In genomic region chr6:146958694-146959093, GRCm38 (mm10) we compare ENCODE assay signal across 19 mouse cellular contexts. TPM values are rescaled to one million over a fixed set of nuclear protein-coding genes. Genes with fewer than 3 reads are reported as not detected.
"Had no signal": no experiment of that assay in that cellular context is flagged by ENCODE, and none has a peak within 500 bp of the region (broad histone marks: within the 10 kb centered on the region; RNA-seq: fewer than 3 reads in every experiment).

No protein-coding gene starts in this region.

- H3K4me3 ChIP-seq: midbrain, embryonic 10.5 days; midbrain, embryonic 12.5 days; neural tube, embryonic 12.5 days; stomach, embryonic 15.5 days had no signal

- DNase-seq: lung, adult 18-20 months; lung, embryonic 14.5 days; lung, postnatal 10 days; lung, postnatal 4 days; midbrain, embryonic 14.5 days; right cerebral cortex, postnatal 14 days; thymus, adult 18-20 months; thymus, postnatal 14 days; thymus, postnatal 36 days had no signal

- H3K27ac ChIP-seq: midbrain, embryonic 10.5 days; midbrain, embryonic 12.5 days; neural tube, embryonic 12.5 days; stomach, embryonic 15.5 days; stomach, postnatal 0 days had no signal

RNA-seq across cellular contexts. Expression of gene 1700034J05Rik, which starts 4.5 kb away (rescaled TPM):
- total RNA-seq: megakaryocyte, adult 5-6 weeks; megakaryocyte-erythroid progenitor cell, adult 5-6 weeks; neutrophil, adult 5-6 weeks had no signal
- polyA plus RNA-seq: midbrain, embryonic 14.5 days; spleen, adult 2 months; stomach, postnatal 0 days; thymus, postnatal 0 days had no signal
